Mouse (Mus musculus) hindbrain, embryonic 13.5 days (tissue): ENCODE measurements at regions not wholly inside any gene's neighbourhood (a gene's known extent, or its start where the extent isn't known, plus 50 kb on each side); places are given as distances from the start of the nearest gene placed in this dataset.
A peak's percentile ranks its signal among the peaks of the same experiment; 100 is the strongest.

Source experiments
- ATAC-seq: fragments of 200-750 bp; cut with Nextera tagmentation; 2 replicates; pipeline ENCODE4 v1.8.0; 2017; ENCODE audit warnings: moderate TSS enrichment; ENCODE audit not compliant: low FRiP score
- H3K27ac ChIP-seq: fragments of 300-500 bp; sonication (generic); 2 replicates; pipeline ENCODE4 v1.5.1; 2015; ENCODE audit warnings: inconsistent platforms, mild to moderate bottlenecking, moderate library complexity
- H3K27me3 ChIP-seq: fragments of 300-500 bp; sonication (generic); 2 replicates; pipeline ENCODE4 v1.6.1; 2015; ENCODE audit warnings: mild to moderate bottlenecking, inconsistent platforms
- H3K36me3 ChIP-seq: fragments of 300-500 bp; sonication (generic); 2 replicates; pipeline ENCODE4 v1.6.1; 2015; ENCODE audit warnings: mild to moderate bottlenecking, inconsistent platforms
- H3K4me1 ChIP-seq: fragments of 300-500 bp; sonication (generic); replicated peaks from 2 replicates; pipeline ENCODE4 v1.6.1; 2015; ENCODE audit warnings: inconsistent platforms
- H3K4me2 ChIP-seq: fragments of 300-500 bp; sonication (generic); 2 replicates; pipeline ENCODE4 v1.6.1; 2015; ENCODE audit warnings: inconsistent platforms, mild to moderate bottlenecking, moderate library complexity
- H3K4me3 ChIP-seq: fragments of 300-500 bp; sonication (generic); 2 replicates; pipeline ENCODE4 v1.5.1; 2015; ENCODE audit warnings: mild to moderate bottlenecking, inconsistent platforms
- H3K9ac ChIP-seq: fragments of 300-500 bp; sonication (generic); 2 replicates; pipeline ENCODE4 v1.6.1; 2015; ENCODE audit warnings: mild to moderate bottlenecking, inconsistent platforms
- H3K9me3 ChIP-seq: fragments of 300-500 bp; sonication (generic); 2 replicates; pipeline ENCODE4 v1.6.1; 2016; ENCODE audit warnings: inconsistent platforms
- WGBS: fragments of 180-500 bp; shearing (Covaris S2); methylation state at CpG from one replicate; pipeline ENCODE4 v1.1.7; 2015; 5-methylcytosine and 5-hydroxymethylcytosine counted together

GRCm38 (mm10) chr12:58559833-58560232 lies 290.7 kb upstream of the Clec14a start:
- Histone ChIP-seq H3K27me3 (no peaks in the 10 kb centered on the region), H3K4me1 (no peaks in the 10 kb centered on the region), H3K4me2 (no peak overlapping the region), H3K4me3 (no peak overlapping the region), H3K27ac (no peak overlapping the region), H3K9me3 (no peaks in the 10 kb centered on the region), H3K9ac (no peak overlapping the region), H3K36me3 (no peaks in the 10 kb centered on the region)
- WGBS = 24% methylated on average over 1 of the region's 1 CpGs
- ATAC-seq = no peak

DNA sequence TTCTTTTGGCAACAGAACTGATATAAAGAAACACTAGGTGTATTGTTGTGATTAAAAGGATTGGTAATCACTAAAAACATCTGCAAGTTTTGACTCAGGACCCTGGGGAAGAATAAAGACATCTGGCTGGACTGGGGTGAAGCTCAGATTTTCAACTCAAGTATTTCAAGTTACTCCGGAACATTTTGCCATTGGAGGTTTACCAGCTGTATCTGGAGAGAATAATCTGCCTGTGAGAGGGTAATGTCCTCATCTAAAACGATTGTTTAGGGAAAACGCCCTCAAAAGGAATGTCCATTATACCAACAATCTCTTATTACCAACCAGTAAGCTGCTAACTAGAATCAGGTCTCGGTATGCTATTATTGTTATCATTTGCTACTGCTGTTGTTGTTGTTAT lies 288.2 kb upstream of the Clec14a start:
- Histone ChIP-seq H3K9ac (no peak overlapping the region), H3K4me3 (no peak overlapping the region), H3K9me3 (no peaks in the 10 kb centered on the region), H3K4me1 (no peaks in the 10 kb centered on the region), H3K36me3 (no peaks in the 10 kb centered on the region), H3K27ac (no peak overlapping the region), H3K27me3 (no peaks in the 10 kb centered on the region), H3K4me2 (no peak overlapping the region)
- 81% methylated on average over 4 of the region's 4 CpGs for WGBS
- ATAC-seq = no peak

- Histone ChIP-seq H3K4me3 (no peak overlapping the region), H3K27ac (no peak overlapping the region), H3K9me3 (no peaks in the 10 kb centered on the region), H3K36me3 (no peaks in the 10 kb centered on the region), H3K27me3 (no peaks in the 10 kb centered on the region), H3K4me1 (no peaks in the 10 kb centered on the region), H3K4me2 (no peak overlapping the region), H3K9ac (no peak overlapping the region)
- 87% methylated on average over 4 of the region's 4 CpGs for WGBS
- ATAC-seq = no peak
These were observed 287.7 kb upstream of the Clec14a start for GRCm38 (mm10) chr12:58556741-58557140.

DNA sequence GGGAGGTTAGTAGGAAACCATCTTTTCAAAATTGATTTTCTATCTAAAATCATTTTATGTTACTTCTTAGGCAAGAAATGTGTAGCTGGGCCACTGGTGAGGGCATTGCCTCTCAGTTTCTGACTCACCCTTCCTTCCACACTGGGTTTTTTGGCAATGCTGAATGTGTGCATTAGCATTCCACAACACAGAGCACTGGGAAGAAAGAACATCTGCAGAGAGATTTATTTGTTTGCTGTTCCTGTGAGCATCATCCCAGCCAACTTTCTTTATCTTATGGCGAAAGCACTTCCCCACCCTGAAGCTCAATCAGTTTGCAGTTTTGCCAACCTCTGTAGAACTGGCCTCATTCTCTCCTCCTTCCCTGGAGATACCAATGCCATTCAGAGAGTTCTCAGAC lies 287.0 kb upstream of the Clec14a start:
- H3K4me3 ChIP-seq = no peak overlapping the region
- no peak overlapping the region for H3K4me2 ChIP-seq
- H3K4me1 ChIP-seq = no peaks in the 10 kb centered on the region
- ATAC-seq = no peak
- H3K9me3 ChIP-seq = no peaks in the 10 kb centered on the region
- H3K9ac ChIP-seq = no peak overlapping the region
- WGBS = 91% methylated on average over 1 of the region's 1 CpGs
- H3K27me3 ChIP-seq = no peaks in the 10 kb centered on the region
- H3K27ac ChIP-seq = no peak overlapping the region
- H3K36me3 ChIP-seq = no peaks in the 10 kb centered on the region

GRCm38 (mm10) chr12:58550859-58551761 lies 282.0 kb upstream of the Clec14a start:
- Histone ChIP-seq H3K36me3 (no peaks in the 10 kb centered on the region), H3K4me1 (no peaks in the 10 kb centered on the region), H3K27ac (no peak overlapping the region), H3K9ac (no peak overlapping the region), H3K9me3 (no peaks in the 10 kb centered on the region), H3K4me2 (no peak overlapping the region), H3K27me3 (no peaks in the 10 kb centered on the region), H3K4me3 (no peak overlapping the region)
- ATAC-seq = no peak
- 28% methylated on average over 9 of the region's 9 CpGs for WGBS

- 70% methylated on average over 4 of the region's 4 CpGs for WGBS
- no peak overlapping the region for H3K4me3 ChIP-seq
- no peak overlapping the region for H3K4me2 ChIP-seq
- H3K27ac ChIP-seq = no peak overlapping the region
- H3K4me1 ChIP-seq = no peaks in the 10 kb centered on the region
- H3K27me3 ChIP-seq = no peaks in the 10 kb centered on the region
- no peaks in the 10 kb centered on the region for H3K36me3 ChIP-seq
- peak; percentile 74 for ATAC-seq
- H3K9ac ChIP-seq = no peak overlapping the region
- no peaks in the 10 kb centered on the region for H3K9me3 ChIP-seq
These were observed 276.9 kb upstream of the Clec14a start for GRCm38 (mm10) chr12:58545832-58546538.

DNA sequence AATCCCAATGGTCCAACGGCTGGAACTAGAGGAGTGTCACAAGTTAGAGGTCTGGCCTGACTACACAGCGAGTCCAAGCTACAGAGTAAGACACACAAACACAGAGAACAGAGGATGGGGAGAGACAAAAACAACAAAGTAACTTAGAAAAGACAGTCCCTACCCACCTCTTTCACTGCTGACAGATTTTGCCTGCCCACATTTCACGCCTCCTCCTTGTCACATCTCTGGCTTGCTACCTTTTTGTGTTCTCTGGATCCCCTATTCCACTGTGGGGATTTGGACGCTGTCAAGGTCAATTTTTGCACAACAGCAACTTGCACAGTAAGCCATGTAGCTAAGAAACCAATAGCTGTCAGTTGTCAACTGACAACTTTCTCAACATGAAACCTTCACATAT lies 275.8 kb upstream of the Clec14a start:
- H3K27me3 ChIP-seq = no peaks in the 10 kb centered on the region
- no peak overlapping the region for H3K27ac ChIP-seq
- 63% methylated on average over 4 of the region's 4 CpGs for WGBS
- H3K4me3 ChIP-seq = no peak overlapping the region
- no peak for ATAC-seq
- H3K4me1 ChIP-seq = no peaks in the 10 kb centered on the region
- H3K36me3 ChIP-seq = no peaks in the 10 kb centered on the region
- no peaks in the 10 kb centered on the region for H3K9me3 ChIP-seq
- no peak overlapping the region for H3K9ac ChIP-seq
- H3K4me2 ChIP-seq = no peak overlapping the region

- ATAC-seq = no peak
- no peak overlapping the region for H3K4me2 ChIP-seq
- WGBS = 60% methylated on average over 5 of the region's 5 CpGs
- H3K27ac ChIP-seq = no peak overlapping the region
- H3K9ac ChIP-seq = no peak overlapping the region
- no peaks in the 10 kb centered on the region for H3K36me3 ChIP-seq
- no peak overlapping the region for H3K4me3 ChIP-seq
- H3K4me1 ChIP-seq = 0 out of 2 replicates have a peak, but pooled peaks cover 7% of the 10 kb centered on the region
- no peaks in the 10 kb centered on the region for H3K27me3 ChIP-seq
- no peaks in the 10 kb centered on the region for H3K9me3 ChIP-seq
These were observed 269.2 kb upstream of the Clec14a start for GRCm38 (mm10) chr12:58538305-58538719.

GRCm38 (mm10) chr12:58537833-58538232 lies 268.7 kb upstream of the Clec14a start:
- no peaks in the 10 kb centered on the region for H3K36me3 ChIP-seq
- no peak overlapping the region for H3K4me3 ChIP-seq
- 85% methylated on average over 7 of the region's 8 CpGs for WGBS
- 0 out of 2 replicates have a peak, but pooled peaks cover 7% of the 10 kb centered on the region for H3K4me1 ChIP-seq
- no peak overlapping the region for H3K9ac ChIP-seq
- no peaks in the 10 kb centered on the region for H3K27me3 ChIP-seq
- ATAC-seq = no peak
- H3K4me2 ChIP-seq = no peak overlapping the region
- no peaks in the 10 kb centered on the region for H3K9me3 ChIP-seq
- H3K27ac ChIP-seq = no peak overlapping the region

DNA sequence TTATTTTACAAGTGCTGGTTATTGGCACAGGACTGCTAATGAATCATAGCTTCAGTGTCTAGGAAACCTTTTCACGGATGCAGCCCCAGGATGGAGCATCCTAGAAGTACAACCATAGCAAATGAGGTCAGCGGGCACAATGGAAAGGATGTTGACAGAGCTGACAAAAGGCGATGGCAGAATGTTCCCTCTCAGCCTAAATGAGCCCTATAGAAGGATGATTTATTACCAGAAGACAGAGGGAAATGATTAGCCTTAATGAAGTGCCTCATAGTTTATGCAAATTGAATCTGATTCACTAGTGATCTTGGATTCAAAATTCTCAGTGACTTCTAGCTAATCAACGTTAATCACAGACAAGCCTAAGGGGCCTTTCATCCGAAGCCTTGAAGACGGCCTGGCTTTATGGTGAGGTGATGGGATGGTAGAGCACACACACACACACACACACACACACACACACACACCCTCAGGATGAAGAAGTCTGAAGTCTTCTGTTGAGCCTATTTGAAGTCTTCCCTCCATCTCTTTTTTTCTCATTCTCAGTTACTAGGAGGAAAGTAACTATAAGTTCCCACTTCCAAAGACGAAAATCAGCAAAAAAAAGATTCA lies 267.4 kb upstream of the Clec14a start:
- WGBS = 41% methylated on average over 7 of the region's 7 CpGs

DNA sequence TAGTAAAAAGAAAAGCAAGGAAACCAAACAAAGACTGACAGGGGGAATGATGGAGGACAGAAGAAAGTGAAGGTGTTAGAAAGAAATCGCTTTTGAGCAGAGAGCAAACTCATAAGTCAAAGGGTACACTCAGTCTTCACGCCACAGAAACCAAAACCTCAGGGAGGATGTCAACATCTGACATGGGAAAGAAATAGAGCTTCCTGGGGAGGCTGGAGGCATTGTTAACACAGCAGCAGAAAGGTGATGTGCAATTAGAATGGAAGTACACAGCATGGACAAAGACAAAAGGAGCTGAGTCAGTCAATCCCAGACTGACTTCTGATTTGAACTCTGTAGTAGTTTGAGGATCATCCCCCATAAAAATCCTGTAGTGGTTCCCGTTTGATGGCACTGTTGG lies 261.2 kb upstream of the Clec14a start:
- no peak overlapping the region for H3K27ac ChIP-seq
- 48% methylated on average over 3 of the region's 3 CpGs for WGBS
- no peaks in the 10 kb centered on the region for H3K27me3 ChIP-seq
- H3K4me2 ChIP-seq = no peak overlapping the region
- no peaks in the 10 kb centered on the region for H3K36me3 ChIP-seq
- no peak overlapping the region for H3K4me3 ChIP-seq
- no peaks in the 10 kb centered on the region for H3K9me3 ChIP-seq
- no peaks in the 10 kb centered on the region for H3K4me1 ChIP-seq
- no peak overlapping the region for H3K9ac ChIP-seq
- no peak for ATAC-seq

More for the DNA sequence above, 267.4 kb upstream of the Clec14a start:
- no peaks in the 10 kb centered on the region for H3K9me3 ChIP-seq
- no peak overlapping the region for H3K27ac ChIP-seq
- no peak overlapping the region for H3K4me2 ChIP-seq
- no peak overlapping the region for H3K9ac ChIP-seq
- H3K4me1 ChIP-seq = 0 out of 2 replicates have a peak, but pooled peaks cover 7% of the 10 kb centered on the region
- H3K36me3 ChIP-seq = no peaks in the 10 kb centered on the region
- H3K4me3 ChIP-seq = no peak overlapping the region
- no peaks in the 10 kb centered on the region for H3K27me3 ChIP-seq
- ATAC-seq = peak; percentile 89

DNA sequence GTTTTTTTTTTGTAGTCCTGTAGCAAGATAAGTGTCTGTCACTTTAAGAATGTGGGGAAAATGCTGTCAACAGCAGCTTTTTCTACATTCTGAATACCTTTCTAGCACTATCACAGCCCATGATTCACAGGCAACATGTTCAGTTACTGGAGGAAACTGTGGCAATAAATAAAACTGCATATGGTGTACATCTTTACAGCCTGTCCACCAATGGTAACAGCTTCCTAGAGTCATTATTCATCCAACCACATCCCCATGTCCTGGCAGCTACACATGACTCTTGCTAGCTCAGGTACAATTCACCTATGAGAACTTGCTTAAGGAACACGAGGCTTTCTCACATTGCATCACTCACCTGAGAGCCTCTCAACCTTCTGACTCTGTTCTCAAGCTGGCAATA lies 247.7 kb upstream of the Clec14a start:
- Histone ChIP-seq H3K27me3 (no peaks in the 10 kb centered on the region), H3K9ac (no peak overlapping the region), H3K9me3 (no peaks in the 10 kb centered on the region), H3K4me1 (peaks cover 3% of the 10 kb centered on the region), H3K36me3 (no peaks in the 10 kb centered on the region), H3K4me3 (no peak overlapping the region), H3K27ac (no peak overlapping the region), H3K4me2 (no peak overlapping the region)
- WGBS = 58% methylated on average over 1 of the region's 1 CpGs
- no peak for ATAC-seq
